Mouse (Mus musculus) forelimb bud, embryonic 11.5 days (tissue): ENCODE results near the gene Fut2.
"Not testable (repeated sequence)": the region's sequence is repeated elsewhere in the genome, so short reads cannot be mapped to it uniquely, and the experiment has no call there.

Source experiments
- DNase-seq: peaks from one replicate; pipeline ENCODE4 v3.0.0-alpha.2; 2012; ENCODE audit warnings: low read depth, low spot score

Gene Fut2

DNA sequence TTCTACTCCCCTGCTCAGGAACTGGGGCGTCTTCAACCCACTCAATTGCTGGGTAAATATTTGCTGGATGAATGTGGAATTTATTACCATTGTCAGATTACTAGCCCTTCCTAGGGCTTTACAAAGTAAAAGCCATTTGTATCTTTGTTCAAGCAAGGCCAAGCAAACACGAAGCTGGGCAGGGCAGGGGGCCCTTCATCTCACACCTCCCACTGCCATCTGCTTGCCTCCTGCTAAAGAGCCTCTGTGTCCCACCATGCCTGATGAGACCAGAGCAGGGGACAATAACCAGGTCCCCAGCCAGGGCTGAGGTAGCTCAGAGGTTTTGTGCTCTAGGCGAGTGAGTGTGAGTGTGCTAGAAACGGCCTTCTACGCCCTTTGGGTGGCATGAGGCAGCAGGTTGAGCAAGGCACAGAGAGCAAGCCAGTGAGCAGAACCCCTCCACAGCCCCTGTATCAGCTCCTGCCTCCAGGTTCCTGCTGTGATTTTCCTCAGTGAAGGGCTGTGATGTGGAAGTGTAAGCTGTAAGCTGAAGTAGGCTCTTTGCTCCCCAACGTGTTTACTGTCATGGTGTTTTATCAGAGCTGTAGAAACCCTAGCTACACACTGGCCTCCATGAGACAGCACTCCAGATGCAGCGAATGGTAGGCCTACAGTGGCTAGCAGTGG, 11.6 kb upstream of the Fut2 start:
- no peak for DNase-seq

DNA sequence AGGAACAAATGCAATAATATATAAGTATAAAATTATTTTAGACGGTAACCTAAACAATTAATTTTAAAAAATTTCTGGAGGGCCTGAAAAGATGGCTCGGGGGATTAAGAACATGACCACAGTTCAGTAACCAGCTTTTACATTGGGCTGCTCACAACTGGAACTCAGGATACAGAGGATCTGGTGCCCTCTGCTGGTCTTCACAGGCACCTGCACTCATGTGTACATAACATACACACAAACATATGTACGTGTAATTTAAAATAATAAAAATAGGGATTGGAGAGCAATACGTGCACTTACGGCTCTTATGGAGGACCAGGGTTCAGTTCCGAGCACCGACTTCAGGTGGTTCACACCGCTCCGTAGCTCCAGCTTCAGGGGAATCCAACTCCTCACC, 2.7 kb upstream of the Fut2 start:
- no peak for DNase-seq

DNA sequence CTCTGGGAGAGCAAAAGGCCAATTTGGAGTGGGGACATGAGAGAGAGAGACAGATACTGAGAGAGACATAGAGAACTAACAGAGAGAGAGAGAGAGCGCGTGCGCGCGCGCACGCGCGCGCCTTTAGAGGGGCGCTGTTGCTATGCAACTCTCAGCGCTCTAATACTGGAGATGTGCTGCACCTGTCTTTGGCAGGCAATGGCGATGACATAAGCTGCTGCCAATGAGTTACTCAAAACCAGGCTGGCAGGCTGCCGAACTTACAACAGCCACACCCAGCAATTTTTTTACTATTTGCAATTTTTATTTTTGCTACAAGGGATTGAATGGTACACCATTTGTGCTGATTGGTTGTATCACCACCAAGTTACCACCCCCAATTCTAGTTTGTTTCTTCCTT, 1.6 kb upstream of the Fut2 start:
- no peak for DNase-seq

DNA sequence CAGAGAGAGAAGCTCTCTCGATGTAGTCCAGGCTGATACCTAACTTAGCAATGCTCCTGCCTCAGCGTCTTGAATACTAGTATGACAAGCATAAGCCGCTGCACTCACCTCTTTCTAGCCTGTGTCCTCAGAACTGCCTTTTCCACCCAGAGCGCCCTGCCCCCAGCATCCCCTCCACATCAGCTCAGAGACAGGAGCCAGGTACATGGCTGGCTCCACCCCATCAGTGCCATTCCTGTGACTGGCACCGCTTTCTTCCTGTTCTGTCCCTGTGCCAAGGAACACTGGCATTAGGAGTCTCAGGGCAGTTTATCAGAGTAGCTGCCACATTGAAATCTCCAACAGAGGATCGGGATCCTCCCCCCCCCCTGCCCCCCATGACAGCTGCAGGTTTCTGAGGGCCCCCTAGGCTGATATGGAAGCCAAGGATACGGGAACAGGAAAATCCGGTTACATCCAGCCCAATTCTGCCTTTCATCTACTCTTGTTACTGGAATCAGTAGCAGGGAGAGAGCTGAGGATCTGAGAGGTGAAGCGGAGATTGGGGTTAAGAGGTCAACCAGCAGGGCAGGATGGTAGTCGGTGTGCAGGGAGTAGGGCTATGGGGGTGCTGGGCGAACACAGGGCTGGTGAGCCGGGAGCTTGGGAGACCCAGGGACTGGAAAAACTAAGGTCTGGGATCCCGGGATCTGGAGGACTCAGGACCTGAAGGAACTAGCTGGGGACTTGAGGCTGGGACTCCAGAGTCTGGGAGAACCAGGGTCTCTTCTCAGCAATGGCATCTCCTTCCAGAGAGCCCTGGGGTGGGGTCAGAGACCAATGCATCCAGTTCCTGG, 673 bp downstream of the Fut2 start:
- no peak for DNase-seq

DNA sequence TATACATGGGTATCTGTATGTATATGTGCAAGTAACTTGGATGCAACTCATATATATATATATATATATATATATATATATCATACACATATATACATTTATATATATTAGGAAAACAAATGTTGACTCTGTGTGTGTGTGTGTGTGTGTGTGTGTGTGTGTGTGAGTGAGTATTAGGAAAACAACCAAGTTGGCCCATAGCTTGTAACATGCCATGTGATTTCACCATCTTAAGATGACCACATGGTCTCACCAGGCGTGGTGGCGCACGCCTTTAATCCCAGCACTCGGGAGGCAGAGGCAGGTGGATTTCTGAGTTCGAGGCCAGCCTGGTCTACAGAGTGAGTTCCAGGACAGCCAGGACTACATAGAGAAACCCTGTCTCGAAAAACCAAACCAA, 4.5 kb downstream of the Fut2 start:
- not testable (repeated sequence) for DNase-seq

DNA sequence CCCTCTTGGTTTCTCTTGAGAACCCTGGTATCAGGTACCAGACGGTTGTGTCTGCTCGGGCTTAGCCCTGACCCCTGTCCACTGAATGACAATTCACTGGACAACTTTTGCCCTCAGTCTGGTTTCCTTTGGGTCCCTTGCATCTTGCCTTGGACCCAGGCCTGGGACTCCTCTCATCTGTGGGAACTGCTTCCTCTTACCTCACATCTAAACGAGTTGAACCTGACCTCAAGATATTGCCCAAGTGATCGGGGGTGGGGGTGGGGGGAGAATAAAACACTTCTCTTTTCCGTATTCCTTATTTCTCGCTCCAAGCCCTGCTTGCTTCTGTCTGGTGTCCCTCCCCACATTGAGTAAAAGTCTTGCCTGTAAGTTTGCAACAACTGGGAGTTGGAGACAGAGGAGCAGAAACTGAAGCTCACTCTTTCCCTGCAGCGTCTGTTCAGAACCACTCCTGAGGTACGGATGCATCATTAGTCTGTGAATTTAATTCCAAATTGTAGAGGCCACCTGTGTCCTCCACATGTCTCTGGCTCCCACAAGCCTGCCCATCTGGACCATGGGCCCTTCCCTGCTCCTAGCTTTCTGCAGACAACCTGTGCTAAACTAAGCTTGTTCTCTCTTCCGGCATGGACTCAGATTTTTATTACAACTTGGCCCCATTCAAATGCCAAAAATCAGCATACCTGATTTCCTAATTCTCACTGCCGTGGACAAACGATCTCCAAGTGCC, 5.3 kb downstream of the Fut2 start:
- no peak for DNase-seq

DNA sequence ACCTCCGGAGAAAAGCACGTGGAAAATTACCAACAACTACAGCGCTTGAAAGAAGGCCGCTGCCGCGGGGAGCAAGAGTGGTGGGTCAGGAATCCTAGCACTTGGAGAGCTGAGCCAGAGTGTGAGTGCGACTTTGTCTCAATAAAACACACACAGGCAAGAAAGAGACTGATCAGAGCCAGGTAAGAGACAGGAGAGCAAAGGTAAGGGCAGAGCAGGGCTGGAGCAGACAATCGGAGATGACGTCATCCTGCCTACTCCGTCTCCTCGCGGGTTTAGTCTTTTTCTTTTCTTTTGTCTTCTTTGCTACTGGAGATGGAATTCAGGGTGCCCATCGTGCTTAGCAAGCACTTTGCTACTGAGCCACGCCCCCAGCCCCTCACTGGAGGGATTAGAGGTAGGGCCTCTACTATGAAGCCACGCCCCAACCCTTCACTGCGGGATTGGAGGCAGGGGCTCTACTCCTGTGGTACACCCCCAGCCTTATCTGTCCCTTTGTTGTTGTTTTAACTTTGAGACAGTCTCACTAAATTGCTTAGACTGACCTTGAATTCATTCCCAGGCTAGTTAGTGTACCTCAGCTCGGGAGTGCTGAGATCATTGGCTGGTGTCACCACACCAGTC, 11.7 kb downstream of the Fut2 start:
- no peak for DNase-seq

DNA sequence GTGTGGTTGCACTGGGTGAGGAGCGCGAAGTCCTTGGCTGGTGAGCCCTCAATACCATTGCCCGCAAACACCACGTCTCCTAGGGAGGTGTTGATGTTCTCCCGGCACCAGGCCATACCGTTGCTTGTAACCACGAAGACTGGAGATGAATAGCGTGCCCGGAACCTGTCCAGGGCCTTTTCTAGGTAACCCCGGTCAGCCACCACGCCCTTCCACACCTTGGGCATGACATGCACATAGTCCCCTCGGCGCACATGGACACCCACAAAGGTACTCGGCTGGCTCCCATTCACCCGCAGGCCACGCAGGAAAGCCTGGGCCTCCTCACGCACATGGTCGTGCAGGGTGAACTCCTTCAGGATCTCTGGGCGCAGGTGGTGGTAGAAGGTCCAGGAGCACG, 15.7 kb downstream of the Fut2 start:
- not testable (repeated sequence) for DNase-seq

DNA sequence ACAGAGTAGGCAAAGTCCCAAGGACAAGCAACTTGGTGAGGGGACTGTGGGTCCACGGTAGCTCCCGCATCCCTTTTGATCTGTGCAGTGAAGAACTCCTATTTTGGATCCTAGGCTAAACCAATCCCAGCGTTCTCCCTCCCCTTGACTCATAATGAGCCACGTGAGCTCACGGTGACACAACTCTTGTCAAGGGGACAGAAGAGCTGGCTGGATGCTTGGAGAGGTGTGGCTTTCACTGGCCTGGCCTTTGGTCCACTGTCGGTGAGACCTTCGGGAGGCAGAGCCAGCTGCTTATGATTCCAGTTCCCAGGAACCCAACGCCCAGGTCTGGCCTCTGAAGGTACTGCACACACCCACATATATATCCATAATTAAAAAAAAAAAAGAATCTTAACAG, 16.8 kb downstream of the Fut2 start:
- DNase-seq, result no peak

DNA sequence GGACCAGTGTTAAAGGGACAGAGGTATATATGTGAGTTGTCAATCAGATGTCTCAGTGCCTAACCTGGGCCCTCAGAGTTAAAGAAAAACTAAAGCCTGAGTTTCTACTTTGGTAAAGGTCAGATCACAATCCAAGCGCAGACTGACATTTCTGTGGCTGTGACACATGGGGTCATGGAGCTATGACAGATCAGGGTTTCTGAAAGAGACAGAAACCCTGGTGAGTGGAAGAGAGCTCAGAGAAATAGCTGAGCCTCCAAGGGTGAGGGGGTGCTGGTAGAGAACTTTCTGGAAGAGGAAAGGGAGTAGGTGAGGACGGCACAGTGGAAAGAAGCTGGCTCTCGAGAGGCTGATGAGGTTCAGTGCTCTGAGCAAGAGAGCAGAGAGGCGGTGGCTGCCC, 19.5 kb downstream of the Fut2 start:
- no peak for DNase-seq

DNA sequence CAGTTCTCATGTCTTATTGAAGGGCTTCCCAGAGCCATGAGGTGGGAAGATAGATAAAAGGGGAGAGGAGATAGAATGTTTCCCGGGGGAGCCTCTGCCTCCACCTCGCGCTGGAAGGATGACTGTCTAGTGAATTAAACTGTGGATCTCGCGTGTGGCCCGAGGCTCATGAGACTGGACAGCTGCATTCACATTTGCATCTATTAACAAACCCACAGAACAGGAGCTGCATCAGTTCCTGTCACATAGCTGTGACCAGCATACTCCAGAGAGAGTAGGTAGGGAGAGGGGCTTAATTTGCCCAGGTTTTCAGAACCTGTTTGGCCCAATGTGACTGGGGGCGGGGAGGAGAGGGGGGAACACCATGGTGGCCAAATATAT, 20.6 kb downstream of the Fut2 start:
- no peak for DNase-seq

DNA sequence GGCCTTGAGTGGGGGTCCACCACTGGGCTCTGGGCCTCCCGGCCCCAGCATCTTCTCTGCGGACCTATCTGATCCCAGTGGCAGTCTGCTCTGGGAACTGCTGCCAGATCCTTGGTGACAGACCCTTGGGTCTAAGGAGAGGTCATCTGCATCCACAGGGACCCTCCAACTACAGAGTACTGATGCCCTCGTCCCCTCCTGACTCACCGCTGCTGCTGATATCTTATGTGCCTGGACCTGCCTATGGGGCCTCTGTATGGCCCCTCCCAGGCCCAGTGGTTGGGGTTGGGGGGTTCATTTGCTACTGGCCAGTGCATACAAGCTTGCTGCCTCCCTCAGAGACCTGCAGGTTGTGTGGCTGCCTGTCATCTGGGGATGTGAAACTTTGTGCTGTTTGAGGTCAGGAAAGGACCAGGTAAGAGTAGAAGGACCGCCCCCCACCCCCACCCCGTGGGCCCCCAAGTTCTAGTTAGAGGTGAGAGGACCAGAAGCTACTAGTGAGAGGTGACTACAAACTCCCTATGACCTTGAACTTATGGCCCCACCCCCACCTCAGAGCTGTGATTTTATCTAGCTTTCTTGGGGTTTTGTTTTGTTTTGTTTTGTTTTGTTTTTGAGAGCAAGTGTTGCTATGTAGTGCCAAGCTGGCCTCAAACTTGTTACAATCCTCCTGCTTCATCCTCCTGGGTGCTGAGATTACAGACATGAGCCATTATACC, 21.2 kb downstream of the Fut2 start:
- no peak for DNase-seq

DNA sequence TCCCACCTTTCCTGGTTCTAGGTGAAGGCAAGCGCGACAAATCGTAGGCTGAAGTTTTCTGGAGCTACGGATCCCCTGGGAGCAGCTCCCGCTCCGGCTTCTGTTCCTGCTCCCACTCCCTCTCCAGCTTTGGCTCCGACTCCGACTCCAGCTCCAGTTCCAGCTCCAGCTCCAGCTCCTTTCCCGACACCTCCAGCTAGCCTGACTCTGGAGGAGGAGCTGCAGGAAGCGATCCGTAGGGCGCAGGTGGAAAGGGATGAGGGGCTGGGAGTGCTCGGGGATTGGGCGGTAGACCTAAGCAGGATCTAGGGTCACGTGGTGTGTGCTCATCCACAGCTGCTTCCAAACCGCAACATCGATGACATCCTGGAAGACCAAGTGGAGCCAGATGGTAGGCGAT, 22.0 kb downstream of the Fut2 start:
- DNase-seq, result peak; percentile 63

DNA sequence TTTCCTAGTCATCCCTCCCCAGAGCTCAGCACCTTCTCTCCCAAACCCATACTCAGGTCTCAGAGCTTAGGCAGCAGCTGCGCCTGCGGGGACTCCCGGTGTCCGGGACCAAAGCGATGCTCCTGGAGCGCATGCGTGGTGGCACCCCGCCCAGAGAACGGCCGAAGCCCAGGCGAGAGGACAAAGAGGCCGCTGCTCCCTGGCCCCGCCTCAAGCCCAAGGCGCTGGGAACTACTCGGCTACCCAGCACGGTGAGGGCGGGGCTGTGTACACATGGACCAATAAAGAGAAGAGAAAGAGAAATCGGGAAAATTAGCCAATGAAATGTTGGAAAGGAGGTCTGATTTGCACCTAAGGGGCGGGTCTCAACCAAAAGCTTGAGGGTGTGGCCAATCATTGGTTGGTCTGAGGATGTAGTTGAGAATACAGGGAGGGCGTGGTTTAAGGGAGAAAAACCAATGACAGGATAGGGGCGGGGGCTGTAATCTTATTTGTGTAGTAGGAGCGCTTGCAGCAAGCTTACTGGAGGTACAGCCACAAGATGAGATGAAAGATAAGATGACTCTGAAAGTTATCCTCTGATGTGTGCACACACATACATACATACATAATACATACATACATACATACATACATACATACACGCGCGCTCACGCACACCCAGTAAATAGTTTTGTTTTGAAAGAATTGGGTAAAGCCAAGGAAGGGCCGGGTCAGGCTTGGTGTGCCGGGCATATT, 22.6 kb downstream of the Fut2 start:
- peak; percentile 98 for DNase-seq

DNA sequence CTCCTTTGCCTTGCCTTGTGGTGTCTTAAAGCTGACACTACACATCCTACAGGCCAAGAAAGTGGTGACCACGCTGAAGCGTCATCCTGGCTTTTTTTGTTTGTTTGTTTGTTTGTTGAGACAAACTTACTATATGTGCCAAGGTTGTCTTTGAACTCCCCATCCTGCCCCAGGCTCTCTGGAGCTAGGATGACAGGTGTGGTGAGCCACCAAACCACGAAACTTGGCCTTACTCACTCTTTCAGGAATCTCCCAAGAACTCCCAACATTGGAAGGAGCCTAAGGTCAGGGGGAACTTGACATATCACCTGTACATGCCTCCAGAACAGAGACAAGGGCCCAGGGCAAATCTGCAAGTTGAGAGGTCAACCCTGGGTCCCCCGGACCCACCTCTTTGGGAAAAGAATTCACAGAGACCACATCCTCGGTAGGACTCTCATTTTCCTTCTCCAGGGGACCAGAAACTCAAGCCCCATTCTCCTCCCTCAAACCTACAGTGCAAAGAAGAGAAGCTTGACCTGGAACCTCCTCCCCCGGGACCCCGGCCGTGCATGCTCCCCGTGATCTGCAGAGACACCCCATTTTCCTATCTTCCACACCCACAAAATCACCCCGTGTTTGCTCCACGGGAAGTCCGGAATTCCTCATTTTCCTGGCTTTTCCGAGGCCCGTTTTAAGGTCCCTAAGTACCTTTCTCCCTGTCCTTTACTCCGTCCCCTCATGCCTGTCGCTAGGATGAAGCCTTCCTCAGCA, 23.5 kb downstream of the Fut2 start:
- no peak for DNase-seq

DNA sequence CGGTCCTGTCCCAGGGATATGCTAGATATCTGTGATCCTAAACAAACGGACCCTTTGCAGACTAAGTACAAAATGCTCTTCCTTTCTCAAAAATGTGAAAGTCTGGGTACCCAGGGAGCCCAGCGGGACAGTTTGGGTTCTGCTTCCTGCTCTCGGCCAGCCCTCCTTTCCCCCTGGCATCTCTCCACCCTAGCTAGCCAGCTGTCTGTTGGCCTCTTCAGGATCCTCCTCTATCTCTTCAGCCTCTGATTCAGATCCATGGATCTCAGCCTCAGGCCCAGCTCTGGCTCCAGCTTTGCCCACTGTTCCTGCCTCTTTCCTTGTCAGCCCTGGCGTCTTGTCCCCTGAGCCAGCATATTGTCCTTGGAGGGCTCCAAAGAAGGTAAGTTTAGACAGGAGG, 24.1 kb downstream of the Fut2 start:
- DNase-seq, result no peak

DNA sequence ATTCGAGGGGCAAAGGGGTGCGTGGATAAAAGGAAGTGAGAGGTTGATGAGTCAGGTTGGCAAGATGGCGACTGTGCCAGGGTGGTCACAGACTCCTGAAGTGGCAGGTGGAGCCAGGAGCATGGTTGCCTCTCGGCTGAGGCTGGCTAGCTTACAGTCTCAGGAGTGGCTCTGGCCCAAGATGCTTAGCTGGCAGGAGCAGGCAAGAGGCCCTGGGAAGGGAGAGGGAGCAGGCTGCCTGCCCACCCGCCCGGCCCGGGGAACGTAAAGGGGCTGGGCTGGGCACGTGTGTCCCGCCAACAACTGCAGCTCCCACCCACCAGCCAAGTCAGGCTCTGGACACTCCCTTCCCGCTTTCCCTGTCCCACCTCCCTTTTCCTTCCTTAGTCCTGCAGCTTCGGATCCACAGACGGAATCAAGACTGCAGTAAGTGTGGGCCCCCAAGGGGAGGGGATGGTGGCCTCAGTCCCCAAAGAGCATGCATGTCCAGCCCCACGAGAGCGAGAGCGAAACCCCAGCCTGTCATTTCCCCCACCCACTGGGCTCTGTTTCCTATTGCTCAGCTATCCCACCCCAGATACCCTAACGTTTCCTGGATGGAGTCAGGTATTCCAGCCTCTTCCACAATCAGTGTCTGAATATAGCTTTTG, 24.7 kb downstream of the Fut2 start:
- DNase-seq, result no peak

DNA sequence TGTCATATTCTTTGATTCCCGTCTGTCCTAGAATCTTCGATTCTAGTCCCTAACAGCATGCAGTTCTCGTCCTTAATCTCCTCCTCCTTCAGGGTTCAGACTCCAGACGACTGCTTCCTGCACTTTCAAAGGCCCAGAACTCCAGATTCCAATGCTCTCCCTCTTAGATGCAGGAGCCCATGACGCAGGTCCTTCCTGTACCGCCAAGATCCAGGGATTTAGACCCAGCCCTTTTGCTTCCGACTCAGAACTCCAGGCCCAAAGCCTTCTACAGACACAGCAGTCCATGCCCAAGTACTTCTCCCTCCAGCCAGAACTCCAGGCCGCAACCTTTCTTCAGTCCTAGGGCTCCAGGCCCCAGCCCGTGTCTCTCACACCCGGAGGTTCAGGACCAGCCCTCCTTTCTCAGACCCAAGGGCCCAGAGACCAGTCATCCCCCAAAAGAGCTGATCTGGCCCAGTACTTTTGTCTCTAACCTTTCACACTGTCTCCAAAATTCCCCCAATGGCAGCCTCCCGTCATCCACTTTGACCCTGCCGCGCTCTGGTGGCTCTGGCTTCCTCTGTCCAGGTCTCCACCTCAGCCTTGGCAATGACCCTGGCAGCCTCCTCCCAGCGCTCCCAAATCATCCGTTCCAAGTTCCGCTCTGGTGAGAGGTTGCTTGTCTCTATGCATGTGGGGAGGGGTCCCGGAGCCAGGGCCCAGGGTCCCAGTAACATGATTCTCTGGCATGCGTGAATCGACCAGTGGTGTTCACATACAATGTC, 25.8 kb downstream of the Fut2 start:
- DNase-seq, result no peak

DNA sequence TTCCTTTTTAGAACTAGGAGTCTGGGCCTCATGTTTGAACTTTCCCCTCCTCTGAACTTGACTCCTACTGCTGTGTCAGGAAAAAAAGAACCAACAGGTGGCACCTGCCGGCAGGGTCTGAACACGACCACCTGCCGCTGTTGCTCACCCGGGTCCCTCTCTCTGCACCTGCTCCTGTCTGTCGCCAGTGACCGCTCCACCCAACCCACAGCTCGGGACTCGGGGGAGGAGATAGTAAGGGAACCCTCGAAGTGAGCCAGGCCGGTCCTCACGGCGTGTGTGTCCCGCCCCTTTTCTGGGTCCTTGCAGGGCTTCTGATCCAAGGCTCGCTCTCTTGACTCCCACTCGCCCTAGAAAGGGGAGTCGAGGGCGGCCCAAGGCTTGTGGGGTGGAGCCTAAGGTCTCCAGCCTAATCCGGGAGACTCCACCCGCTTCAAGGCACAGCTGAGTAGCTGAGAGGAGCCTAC, 26.6 kb downstream of the Fut2 start, which contains the start of gene Mamstr:
Mamstr (plus strand) TSS at position 417 of the 467 bp plus-strand sequence.
- no peak for DNase-seq
